Mouse (Mus musculus): Measurements from ENCODE around the gene Myo1d.

The Myo1d gene

DNA sequence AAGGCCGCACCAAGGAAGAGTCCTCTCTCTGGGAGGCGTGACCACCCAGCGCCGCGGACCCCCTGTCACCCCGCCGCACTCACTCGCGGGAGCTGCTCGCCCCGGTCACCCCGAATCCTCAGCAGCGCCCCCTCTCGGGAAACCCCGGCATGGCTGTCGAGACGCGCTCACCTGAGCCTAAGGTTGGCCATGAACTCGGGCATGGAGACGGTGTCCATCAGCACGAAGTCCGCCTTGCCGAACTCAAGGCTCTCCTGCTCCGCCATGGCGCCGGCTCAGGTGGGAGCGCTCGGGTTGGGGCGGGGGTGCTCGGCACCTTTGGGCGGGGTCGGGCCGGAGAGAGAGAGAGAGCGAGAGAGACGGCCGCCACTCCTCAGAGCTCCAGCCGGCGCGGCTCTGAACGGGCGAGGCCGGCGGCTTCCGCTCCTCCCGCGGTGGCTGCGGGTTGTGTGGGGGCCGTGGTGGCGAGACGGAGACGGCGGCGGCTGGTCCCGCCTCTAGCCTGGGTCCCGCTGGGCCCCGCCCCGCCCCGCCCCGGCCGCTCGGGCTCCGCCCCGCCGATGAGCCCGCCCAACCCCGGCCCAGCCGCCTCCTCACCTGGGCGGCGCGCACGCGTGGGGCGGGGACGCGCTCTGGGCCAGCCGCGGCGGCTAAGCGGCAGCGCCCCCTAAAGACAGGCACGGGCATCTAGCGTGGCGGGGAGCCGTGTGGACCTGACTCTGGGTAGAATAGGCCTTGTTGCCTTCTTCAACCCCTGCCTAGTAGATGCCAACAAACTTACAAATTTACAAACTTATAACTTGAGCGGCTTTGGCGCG is at the start of gene Myo1d:
Gene Myo1d, minus strand, starts transcription at position 499 of the 818 bp plus-strand sequence.
- DNase-seq (ENCODE audit: low spot score in 2 of 2), result peak; percentile 43 to 80

DNA sequence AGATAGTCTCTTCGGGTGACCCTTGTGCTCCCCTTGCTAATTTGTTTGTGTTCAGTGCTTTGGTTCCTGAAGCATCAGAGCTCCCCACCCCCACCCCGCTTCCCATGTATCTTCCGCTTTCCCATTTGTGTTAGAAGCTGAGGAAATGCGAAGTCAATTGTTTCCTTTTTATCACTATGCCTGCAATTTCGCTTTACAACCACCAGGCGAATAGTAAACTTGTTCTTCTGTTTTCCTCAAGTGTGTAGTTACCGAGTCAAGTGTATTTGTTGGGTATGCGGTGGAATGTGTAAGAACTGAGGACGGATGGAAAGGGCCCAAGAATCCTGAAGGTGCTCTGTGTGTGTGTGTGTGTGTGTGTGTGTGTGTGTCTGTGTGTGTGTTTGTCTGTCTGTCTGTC is 42.0 kb upstream of the Myo1d start:
- no peak for DNase-seq (ENCODE audit: low spot score in 2 of 2)

DNA sequence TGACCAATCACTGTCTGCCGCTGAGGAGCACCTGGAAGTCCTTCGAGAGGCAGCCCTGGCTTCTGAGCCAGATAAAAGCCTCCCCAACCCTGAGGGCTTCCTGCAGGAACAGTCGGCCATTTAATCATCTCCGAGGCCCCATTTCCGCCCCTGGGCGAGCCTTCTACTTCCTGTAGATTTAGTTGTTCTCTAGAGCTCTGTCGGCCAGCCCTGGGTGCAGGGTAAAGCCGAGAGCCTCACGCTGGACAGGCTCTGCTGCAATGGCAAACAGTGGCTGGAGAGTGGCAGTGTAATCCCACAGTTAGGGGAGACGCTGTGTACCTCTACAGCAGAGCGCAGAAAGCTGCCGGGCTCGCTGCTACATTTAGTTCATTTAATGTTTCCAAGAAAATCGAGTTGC is 41.5 kb upstream of the Myo1d start:
- DNase-seq (ENCODE audit: low spot score in 2 of 2), result peak in 1 of 2 experiments; percentile 48

DNA sequence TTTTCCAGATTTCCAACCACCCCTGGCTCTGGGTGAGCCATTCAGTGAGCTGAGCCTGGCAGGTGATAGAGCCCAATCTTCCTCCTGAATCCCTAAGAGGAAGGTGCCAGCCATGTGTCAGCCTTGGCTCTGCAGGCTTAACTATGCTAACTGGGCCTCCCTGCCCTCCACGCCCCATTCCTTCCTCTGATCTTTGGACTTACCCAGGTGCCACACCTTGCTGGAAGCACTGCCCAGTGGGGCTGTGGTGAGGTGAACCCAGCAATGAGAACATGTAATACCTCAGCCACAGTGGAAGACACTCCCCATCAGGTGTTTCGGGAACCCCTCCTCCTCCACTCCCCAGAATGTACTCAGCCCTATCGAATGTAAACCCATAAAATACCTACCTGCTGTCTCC is 40.3 kb upstream of the Myo1d start:
- no peak for DNase-seq (ENCODE audit: low spot score in 2 of 2)

DNA sequence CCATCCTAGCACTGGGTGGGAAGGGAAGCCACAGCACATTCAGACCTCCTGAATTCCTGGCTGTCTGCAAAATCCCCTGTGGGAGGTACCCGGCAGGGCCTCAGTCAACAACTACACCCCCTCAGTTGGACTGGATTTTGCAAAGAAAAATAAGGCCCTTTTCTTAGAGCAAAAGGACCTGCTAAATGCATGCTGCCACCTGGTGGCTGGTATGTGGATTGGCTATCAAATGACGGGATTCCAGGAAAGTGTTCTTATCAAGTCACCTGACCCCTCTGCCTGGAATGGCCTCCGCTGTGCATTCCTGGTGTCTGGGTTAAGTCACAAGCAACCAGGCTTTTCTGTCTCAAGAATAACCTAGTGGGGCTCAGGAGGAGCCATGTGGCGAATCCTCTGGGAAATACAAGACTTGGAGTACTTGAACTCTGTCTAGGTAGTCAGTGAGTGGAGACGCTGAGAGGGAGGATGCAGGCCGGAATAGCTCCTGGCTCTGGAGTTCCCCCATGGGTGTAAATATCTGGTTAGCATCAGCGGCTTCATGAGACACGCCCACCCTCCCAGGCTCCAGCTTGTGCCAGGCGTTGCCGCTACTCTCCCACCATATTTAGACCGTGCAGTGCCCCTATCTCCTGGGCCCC is 38.4 kb upstream of the Myo1d start:
- DNase-seq (ENCODE audit: low spot score in 2 of 2), result peak; percentile 54 to 57

DNA sequence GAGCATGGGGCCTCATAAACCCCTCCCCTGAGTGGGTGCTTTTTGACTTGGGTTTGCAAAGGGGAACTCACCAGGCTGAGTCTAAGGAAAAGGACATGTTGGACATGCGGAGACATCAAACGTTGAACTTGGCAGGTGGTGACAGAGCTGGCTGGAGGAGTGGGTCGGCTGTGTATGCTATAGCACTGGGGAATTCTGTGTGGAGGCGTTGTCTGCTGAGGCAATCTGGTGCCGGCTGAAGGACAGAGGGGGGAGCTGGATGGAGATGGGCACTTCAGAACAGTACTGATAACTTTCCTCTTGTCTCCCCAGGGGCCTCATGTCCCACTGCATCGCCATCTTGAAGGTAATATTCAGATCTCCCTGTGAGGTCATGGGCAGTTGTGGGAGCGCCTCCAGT is 35.5 kb upstream of the Myo1d start:
- DNase-seq (ENCODE audit: low spot score in 2 of 2), result no peak

DNA sequence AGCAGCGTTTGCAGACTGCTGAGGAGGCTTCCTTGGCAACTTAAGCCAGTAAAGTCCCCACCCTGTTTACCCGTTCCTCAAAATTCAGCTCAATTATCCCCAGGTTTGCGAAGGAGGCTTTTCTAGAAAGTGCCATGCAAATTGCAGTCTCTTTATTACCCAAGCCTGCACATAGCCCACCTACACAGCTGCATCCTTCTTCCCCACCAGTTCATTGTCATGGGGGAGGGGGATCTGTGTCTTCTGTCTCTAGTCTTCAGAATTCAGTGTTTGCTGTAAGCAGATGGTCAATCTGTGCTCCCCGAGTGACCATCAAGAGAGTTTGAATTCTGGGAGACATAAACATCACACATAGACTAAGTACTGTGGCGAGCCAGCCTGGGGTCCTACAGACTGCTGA is 31.3 kb upstream of the Myo1d start:
- no peak for DNase-seq (ENCODE audit: low spot score in 2 of 2)

DNA sequence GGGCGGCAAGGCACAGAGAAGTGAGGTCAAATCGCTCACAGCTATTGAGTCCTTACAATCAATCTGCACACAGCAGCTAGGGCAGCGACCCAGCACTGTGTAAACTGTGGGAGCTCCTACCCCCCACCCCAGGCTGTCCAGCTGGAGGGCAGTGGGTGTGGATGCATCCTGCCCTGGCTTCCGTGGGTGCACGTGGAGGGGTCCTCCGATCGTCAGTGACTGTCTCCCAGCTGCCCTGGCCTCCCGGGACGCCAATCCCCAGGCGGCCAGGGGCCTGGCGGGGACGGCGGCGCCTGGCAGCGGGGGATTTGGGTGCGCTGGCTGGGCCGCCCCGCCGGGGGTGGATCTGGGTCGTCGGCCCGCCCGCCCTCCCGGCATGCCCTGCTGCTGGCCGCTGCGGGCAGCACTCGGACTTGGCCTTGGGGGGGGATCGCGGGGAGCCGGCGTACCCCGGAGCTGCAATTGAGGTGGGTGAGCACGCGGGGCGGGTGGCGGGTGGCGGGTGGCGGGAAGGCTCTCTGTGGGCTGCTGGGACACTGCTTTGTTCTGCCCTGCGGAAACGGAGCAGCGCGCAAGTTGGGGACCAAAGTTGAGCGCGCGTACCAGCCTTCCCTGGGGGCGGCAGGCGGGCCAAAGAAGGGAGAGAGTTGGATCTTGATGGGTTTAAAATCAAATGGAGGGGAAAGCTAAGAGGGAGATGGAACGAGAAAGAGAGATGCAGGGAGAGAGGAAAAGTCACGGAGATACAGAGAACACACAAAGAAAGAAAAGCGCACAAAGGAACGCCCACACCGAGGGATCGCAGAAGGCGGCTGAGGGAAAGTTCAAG is 30.4 kb upstream of the Myo1d start, which contains the start of gene Tmem98:
Gene Tmem98, plus strand, starts transcription at position 183 of the 829 bp plus-strand sequence.
- DNase-seq (ENCODE audit: low spot score in 2 of 2), result no peak

DNA sequence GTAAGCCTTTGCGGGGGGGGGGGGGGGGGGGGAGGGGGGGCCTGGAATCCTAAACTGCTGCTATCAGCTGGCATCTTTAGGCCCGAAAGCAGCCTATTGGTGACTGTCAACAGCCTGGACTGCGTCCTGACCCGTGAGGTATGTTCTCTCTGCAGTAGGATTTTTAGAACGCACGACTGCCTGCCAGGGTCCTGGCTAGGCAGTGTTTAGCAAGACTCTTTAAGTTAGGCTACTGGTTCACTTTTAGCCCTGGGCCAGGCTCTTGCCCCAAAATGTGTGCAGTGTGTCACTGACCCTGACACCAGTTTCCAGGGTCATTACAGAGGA is 29.8 kb upstream of the Myo1d start:
- no peak for DNase-seq (ENCODE audit: low spot score in 2 of 2)

DNA sequence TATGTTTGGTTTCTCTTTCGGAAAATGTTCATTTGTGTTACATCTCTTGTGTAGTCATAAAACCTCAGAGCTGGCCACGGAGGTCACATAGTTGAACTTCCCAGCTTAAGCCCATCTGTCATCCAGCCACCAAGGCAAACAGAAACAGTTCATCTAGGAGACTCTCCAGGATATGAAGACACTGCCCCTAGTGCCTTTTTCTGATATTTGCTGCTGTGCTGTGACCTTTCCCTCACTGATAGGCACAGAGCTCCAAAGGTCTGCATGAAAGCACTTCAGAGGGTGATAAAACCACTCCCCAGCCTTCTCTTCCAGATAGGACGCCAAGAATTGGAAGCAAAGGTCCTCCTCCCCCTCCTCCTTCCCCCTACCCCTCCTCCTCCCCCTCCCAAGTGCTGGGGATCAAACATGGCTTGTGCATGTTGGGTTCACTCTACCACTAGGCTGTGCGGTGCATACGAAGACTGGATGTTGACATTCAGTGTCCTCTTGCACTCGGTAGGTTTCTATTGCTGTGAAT is 28.8 kb upstream of the Myo1d start:
- DNase-seq (ENCODE audit: low spot score in 2 of 2), result no peak

DNA sequence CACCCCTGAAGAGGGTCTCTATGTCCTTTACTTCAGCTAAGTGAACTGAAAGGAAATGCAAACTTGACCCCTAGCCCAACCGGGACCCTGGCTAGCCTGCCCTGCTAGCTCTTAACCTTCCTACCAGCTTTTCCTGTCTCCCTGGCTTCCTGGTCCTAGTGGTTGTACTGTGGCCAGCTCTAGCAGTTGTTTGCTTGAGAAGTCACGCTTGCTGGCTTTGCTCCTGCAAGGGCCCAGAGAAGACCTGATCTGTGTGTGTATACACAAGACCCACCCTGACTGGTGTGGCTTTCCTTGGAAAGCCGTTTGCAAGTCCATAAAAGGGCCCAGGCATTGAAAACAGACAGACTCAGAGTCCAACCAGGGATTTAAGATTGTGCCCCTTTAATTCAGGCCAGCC is 22.9 kb upstream of the Myo1d start:
- DNase-seq (ENCODE audit: low spot score in 2 of 2), result no peak

DNA sequence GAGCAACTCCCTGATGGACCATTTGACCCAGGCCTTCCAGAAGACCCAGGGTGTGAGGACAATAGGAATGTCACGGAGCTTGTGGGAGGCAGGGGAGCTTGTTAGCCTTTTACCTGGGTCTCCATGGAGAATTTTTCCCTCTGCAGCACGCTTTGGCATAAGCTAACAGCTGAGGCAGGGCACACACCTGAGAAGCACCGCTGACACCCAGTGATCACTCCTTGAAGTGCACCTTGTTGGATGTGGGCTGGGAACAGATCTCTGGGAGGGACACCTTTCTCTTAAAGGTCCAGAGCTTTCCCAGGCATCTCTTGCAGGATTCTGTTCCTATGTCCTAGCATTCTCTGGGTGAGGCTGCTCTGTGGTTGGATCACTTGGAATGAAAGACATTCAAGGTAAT is 20.2 kb upstream of the Myo1d start:
- no peak for DNase-seq (ENCODE audit: low spot score in 2 of 2)

DNA sequence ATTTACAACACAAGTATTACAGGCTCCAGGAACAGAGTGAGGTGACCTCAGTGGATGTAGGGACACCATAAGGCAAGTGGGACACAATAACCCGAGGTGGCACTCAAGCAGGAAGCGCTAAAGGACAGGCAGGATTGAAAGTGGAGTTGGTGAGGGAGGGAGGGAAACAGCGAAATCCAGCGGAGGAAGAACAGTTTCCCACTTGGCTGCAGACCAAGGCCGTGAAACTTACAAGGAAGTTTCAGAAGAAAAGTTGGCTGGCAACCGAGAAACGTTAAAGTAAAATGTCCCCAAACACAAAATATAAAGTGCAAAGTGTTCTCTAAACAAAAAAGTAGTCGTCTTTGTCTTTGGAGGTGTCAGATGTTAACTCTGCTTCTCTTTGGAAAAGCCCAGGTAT is 15.6 kb upstream of the Myo1d start:
- no peak for DNase-seq (ENCODE audit: low spot score in 2 of 2)

DNA sequence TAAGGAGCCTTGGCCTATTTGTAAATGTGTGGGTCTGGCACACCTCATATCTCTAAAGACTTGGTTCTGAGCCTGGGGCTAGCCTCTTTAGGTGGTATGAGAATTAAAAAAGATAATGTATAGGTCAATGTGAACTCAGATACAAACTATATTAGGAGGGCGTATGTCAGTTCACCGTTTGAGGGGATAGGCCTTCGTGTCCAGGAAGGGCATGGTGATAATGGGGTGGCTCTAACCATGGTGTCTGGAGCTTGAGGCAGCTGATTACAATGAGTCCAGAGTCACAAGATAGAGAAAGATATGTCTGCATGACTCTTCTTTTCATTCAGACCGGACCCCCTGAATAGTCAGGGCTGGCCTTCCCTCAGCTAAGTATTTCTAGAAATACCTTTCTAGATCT is 14.5 kb upstream of the Myo1d start:
- no peak for DNase-seq (ENCODE audit: low spot score in 2 of 2)

DNA sequence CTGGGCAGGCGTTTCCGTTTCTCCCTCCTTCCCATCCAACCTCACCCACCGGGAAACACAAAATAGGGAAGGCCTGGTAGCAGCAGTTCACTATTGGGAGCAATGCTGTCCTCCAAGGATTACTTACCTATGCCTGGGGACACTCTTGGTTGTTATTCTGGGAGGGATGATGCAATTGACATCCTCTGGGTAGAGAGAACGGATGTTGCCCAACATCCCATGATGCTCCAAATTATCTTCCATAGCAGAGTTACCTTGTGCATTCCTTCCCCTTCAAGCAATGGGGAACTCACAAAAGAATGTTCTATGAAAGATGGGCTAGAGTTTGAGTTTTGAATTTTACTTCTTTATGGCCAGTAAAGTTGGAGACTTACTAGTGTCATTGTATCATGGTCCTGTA is 13.6 kb upstream of the Myo1d start:
- DNase-seq (ENCODE audit: low spot score in 2 of 2), result no peak

DNA sequence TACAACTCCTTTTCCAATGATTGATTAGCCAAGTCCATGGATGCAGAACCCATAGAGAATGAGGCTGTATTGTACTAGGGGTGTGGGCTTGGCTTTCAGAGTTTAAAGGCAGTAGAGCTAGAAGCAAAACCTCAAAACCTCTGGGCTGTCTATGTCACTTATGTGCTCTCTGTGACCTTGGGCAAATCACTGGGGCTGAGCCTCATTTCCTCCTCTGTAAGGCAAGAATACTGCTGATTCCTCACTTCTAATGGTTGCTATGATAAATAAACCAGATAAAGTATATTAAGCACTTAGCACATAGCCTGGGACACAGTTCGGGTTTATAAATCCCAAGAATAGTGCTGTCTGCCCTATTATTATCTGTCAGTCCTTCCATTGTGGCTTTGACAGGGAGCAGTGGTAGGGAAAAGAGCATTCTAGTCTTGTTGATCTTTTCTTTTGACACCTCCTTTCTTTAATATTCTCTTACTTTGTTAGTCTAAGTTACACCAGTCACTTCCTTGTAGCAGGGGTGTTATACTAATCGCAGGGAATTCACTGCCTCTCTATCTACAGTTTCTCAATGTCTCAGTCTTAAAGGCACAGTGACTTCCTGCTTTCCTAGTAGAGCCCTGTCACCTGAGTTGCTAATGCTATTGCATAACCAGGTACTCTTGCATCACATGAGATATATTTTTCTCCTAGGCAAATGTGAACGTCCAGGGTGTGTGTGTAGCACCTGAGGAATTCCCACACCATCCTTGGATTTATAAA is 12.0 kb upstream of the Myo1d start:
- DNase-seq (ENCODE audit: low spot score in 2 of 2), result no peak

DNA sequence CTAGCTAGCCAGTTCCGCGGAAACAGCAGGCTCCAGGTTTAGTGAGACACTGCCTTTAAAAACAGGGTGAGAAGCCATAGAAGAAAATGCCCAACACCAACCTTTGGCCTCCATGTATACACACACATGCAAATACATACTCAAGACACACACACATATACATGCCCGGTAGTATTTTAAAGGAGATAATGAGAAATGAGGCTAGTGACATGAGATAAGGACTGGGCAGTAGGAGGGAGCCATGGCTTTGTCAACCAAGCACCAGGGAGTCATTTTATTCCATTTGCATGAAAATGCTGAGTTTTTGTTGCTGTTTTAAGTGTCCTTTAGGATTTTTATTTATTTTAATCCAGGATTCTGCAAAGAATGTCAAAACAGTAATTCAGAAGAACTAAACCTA is 10.6 kb upstream of the Myo1d start:
- DNase-seq (ENCODE audit: low spot score in 2 of 2), result no peak

DNA sequence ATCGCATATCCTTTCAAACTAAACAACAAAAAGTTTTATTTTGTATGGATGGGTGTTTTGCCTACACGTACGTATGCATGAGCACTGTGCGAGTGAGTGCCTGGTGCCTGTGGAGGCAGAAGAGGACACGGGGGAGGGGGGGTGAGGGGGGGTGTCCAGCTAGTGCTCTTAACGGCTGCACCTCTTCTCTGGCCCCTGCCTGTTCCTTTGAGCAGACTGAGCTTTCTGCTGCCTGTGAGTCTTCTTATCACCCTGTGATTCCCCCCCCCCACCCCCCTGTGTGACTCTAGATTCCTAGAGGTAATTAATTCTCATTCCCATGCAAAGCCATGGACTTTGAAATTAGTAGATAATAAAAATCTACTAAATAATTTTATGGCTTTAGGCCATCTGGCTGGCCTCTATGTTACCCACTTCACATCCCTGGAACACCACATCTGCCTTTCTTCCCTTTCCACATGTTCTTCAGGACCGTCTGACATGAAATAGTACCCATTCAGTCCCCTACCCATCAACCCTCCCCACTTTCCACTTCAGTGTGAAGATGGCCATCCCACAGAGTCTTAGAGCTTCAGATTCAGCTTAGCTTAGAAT is 9.9 kb upstream of the Myo1d start:
- no peak for DNase-seq (ENCODE audit: low spot score in 2 of 2)

DNA sequence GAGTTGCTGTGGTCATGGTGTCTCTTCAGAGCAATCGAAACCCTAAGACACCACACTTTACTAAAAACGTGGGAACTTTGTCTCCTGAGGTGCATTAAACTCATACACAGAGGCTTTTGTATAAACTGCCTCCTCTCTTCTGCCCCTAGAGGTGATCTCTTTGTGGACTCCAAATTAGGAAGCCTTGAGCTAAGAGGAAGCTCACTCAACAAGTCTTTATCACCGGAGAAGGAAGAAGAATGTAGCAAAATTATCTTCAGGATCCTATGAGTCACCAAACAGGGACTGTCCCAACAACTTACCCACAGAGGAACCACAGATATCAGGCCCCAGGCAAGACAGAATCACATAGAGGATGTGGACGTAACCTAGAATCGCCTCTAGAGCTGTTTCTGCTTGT is 5.8 kb upstream of the Myo1d start:
- DNase-seq (ENCODE audit: low spot score in 2 of 2), result no peak

DNA sequence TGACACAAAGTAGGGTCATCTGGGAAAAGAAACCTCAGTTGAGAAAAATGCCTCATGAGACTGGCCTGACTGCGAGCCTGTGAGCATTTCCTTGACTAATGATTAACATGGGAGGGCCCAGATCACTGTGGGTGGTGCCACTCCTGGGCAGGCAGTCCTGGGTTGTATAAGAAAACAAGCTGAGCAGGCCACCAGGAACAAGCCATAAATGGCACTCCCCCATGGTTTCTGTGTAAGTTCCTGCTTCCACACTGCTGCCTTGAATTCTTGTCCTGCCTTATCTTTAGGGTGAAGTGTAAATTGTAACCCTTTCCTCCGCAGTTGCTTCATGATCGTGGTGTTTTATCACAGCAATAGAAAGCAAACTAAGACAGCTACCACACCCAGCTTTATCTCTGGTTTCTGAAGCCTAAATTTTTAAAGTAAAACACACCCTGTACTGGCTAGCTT is 4.5 kb upstream of the Myo1d start:
- DNase-seq (ENCODE audit: low spot score in 2 of 2), result no peak

DNA sequence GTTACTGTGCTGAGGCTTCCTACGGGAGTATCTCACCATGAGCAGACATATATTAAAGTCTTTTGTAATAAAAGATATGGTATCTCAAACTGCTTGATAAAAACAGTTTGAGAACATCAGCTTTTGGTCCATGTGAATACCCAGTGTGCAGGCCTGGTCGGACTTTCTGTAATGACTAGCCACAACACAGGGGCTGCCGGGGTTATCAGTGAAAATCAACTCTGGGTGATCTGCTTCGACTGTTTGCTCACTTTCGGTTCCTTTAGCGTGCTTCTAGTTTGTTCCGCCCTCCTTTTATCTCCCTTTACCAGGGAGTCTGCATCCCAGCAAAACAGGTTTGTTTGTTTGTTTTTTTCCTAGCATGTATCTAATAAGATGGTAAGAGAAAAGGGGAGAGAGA is 3.6 kb upstream of the Myo1d start:
- DNase-seq (ENCODE audit: low spot score in 2 of 2), result no peak

Measured in frontal cortex, postnatal 10 days (tissue).